Mouse (Mus musculus): ENCODE measurements around the gene Sort1. TPM values are rescaled to one million over a fixed set of nuclear protein-coding genes. Genes with fewer than 3 reads are reported as not detected.

The Sort1 gene
- total RNA-seq, 2 experiments from 2014 or later: 360 to 361 TPM

GRCm38 (mm10) chr3:108358445-108358844 is 74.6 kb downstream of the Sort1 start:
- TF ChIP-seq CTCF (conservative IDR thresholded peaks at IDR 0.05): no peak
- H3K4me3 ChIP-seq: no peak overlapping the region
- peak; percentile 64 to 79 for DNase-seq (ENCODE audit: low spot score in 2 of 2)
- H3K27ac ChIP-seq: peak overlapping the region; percentile 95

GRCm38 (mm10) chr3:108360894-108361293 is 77.0 kb downstream of the Sort1 start:
- Histone ChIP-seq H3K4me3 (no peak overlapping the region), H3K27ac (peak overlapping the region; percentile 95)
- no peak for DNase-seq (ENCODE audit: low spot score in 2 of 2)
- no peak for TF ChIP-seq CTCF (conservative IDR thresholded peaks at IDR 0.05)

- H3K4me3 ChIP-seq: no peak overlapping the region
- H3K27ac ChIP-seq: peak overlapping the region; percentile 83
- TF ChIP-seq CTCF (conservative IDR thresholded peaks at IDR 0.05): no peak
- DNase-seq (ENCODE audit: low spot score in 2 of 2): peak in 1 of 2 experiments; percentile 49
Observed at GRCm38 (mm10) chr3:108363626-108364025, 79.7 kb downstream of the Sort1 start.

- DNase-seq (ENCODE audit: low spot score in 2 of 2): no peak
- TF ChIP-seq CTCF (conservative IDR thresholded peaks at IDR 0.05): no peak
- H3K27ac ChIP-seq: peak within 1 kb of the TSS; percentile 83
- H3K4me3 ChIP-seq: no peak within 1 kb of the TSS
Observed at GRCm38 (mm10) chr3:108364270-108364995, 80.6 kb downstream of the Sort1 start, which contains the start of gene Mybphl. Gene Mybphl (plus strand): TSS chr3:108364911.

- no peak for DNase-seq (ENCODE audit: low spot score in 2 of 2)
- Histone ChIP-seq H3K4me3 (no peak overlapping the region), H3K27ac (peak overlapping the region; percentile 39; the same call in 1 of the 2 replicates)
- TF ChIP-seq CTCF (conservative IDR thresholded peaks at IDR 0.05): no peak
Observed at GRCm38 (mm10) chr3:108367173-108367572, 83.3 kb downstream of the Sort1 start.

GRCm38 (mm10) chr3:108367828-108368227 is 83.9 kb downstream of the Sort1 start:
- H3K27ac ChIP-seq: no peak overlapping the region
- TF ChIP-seq CTCF (conservative IDR thresholded peaks at IDR 0.05): no peak
- no peak for DNase-seq (ENCODE audit: low spot score in 2 of 2)
- H3K4me3 ChIP-seq: no peak overlapping the region

- TF ChIP-seq CTCF (conservative IDR thresholded peaks at IDR 0.05): no peak
- Histone ChIP-seq H3K4me3 (no peak overlapping the region), H3K27ac (no peak overlapping the region)
- DNase-seq (ENCODE audit: low spot score in 2 of 2): no peak
Observed at GRCm38 (mm10) chr3:108368721-108369120, 84.8 kb downstream of the Sort1 start.

- TF ChIP-seq CTCF (conservative IDR thresholded peaks at IDR 0.05): no peak
- Histone ChIP-seq H3K4me3 (no peak overlapping the region), H3K27ac (no peak overlapping the region)
- DNase-seq (ENCODE audit: low spot score in 2 of 2): no peak
Observed at GRCm38 (mm10) chr3:108372274-108372673, 88.4 kb downstream of the Sort1 start.

GRCm38 (mm10) chr3:108372691-108373090 is 88.8 kb downstream of the Sort1 start:
- H3K4me3 ChIP-seq: no peak overlapping the region
- TF ChIP-seq CTCF (conservative IDR thresholded peaks at IDR 0.05): no peak
- DNase-seq (ENCODE audit: low spot score in 2 of 2): no peak
- no peak overlapping the region for H3K27ac ChIP-seq

GRCm38 (mm10) chr3:108378875-108379663 is 95.2 kb downstream of the Sort1 start:
- peak overlapping the region; percentile 64 for H3K27ac ChIP-seq
- DNase-seq (ENCODE audit: low spot score in 2 of 2): peak in 1 of 2 experiments; percentile 56
- TF ChIP-seq CTCF (conservative IDR thresholded peaks at IDR 0.05): no peak
- no peak overlapping the region for H3K4me3 ChIP-seq

- peak overlapping the region; percentile 64; the same call in 1 of the 2 replicates for H3K27ac ChIP-seq
Observed at GRCm38 (mm10) chr3:108380695-108381094, 96.8 kb downstream of the Sort1 start.

GRCm38 (mm10) chr3:108381945-108382875 is 98.3 kb downstream of the Sort1 start:
- Histone ChIP-seq H3K4me3 (no peak overlapping the region), H3K27ac (peak overlapping the region; percentile 52)
- DNase-seq (ENCODE audit: low spot score in 2 of 2): peak in 1 of 2 experiments; percentile 54
- no peak for TF ChIP-seq CTCF (conservative IDR thresholded peaks at IDR 0.05)

More at GRCm38 (mm10) chr3:108380695-108381094, 96.8 kb downstream of the Sort1 start:
- no peak for DNase-seq (ENCODE audit: low spot score in 2 of 2)
- H3K4me3 ChIP-seq: no peak overlapping the region
- TF ChIP-seq CTCF (conservative IDR thresholded peaks at IDR 0.05): peak; percentile 44
